Mouse (Mus musculus) forebrain, embryonic 14.5 days (tissue): Measurements from ENCODE around the gene Med20. TPM values are rescaled to one million over a fixed set of nuclear protein-coding genes. Genes with fewer than 3 reads are reported as not detected.
A peak's percentile ranks its signal among the peaks of the same experiment; 100 is the strongest.

Experiments
- ATAC-seq: fragments of 200-750 bp; cut with Nextera tagmentation; 2 replicates; pipeline ENCODE4 v1.8.0; 2017; ENCODE audit warnings: mild to moderate bottlenecking, moderate library complexity
- DNase-seq: peaks from one replicate; pipeline ENCODE4 v3.0.0-alpha.2; 2015; ENCODE audit warnings: low spot score
- H3K27ac ChIP-seq: fragments of 300-500 bp; sonication (generic); 2 replicates; pipeline ENCODE4 v1.5.1; 2014; ENCODE audit warnings: low read depth, mild to moderate bottlenecking, control low read depth, low read length, moderate library complexity
- H3K27me3 ChIP-seq: fragments of 300-500 bp; sonication (generic); replicated peaks from 2 replicates; pipeline ENCODE4 v1.6.1; 2014; ENCODE audit warnings: low read length, control low read depth, mixed read lengths; ENCODE audit not compliant: control insufficient read depth, insufficient read depth
- H3K36me3 ChIP-seq: fragments of 300-500 bp; sonication (generic); 2 replicates; pipeline ENCODE4 v1.6.1; 2014; ENCODE audit warnings: low read length, control low read depth; ENCODE audit not compliant: control insufficient read depth, insufficient read depth
- H3K4me1 ChIP-seq: fragments of 300-500 bp; sonication (generic); 2 replicates; pipeline ENCODE4 v1.6.1; 2014; ENCODE audit warnings: antibody characterized with exemption, low read length, control low read depth; ENCODE audit not compliant: control insufficient read depth, insufficient read depth
- H3K4me2 ChIP-seq: fragments of 300-500 bp; sonication (generic); 2 replicates; pipeline ENCODE4 v1.6.1; 2014; ENCODE audit warnings: mild to moderate bottlenecking, control low read depth, low read length
- H3K4me3 ChIP-seq: fragments of 300-500 bp; sonication (generic); 2 replicates; pipeline ENCODE4 v1.5.1; 2014; ENCODE audit warnings: low read depth, low read length, control low read depth
- H3K9ac ChIP-seq: fragments of 300-500 bp; sonication (generic); 2 replicates; pipeline ENCODE4 v1.6.1; 2014; ENCODE audit warnings: mild to moderate bottlenecking, low read length, control low read depth, moderate library complexity
- H3K9me3 ChIP-seq: fragments of 300-500 bp; sonication (generic); replicated peaks from 2 replicates; pipeline ENCODE4 v1.6.1; 2016; ENCODE audit warnings: low read length, control low read depth, mixed read lengths; ENCODE audit not compliant: control insufficient read depth
- WGBS: fragments of 180-500 bp; shearing (Covaris S2); extraction: QIAGEN DNeasy Blood & Tissue Kit; methylation state at CpG from one replicate; pipeline ENCODE4 v1.1.7; 2014; 5-methylcytosine and 5-hydroxymethylcytosine counted together
- polyA plus RNA-seq: library from polyadenylated mRNA; unstranded; fragments of >200 nt; fragmentation: Nextera tagmentation; extraction: Ambion mirVana; gene quantifications from 2 replicates; pipeline ENCODE4 v1.2.1, GENCODE M21; 2014

Gene Med20
- polyA plus RNA-seq, result 55.4 and 55.5 TPM in 2 replicates

DNA sequence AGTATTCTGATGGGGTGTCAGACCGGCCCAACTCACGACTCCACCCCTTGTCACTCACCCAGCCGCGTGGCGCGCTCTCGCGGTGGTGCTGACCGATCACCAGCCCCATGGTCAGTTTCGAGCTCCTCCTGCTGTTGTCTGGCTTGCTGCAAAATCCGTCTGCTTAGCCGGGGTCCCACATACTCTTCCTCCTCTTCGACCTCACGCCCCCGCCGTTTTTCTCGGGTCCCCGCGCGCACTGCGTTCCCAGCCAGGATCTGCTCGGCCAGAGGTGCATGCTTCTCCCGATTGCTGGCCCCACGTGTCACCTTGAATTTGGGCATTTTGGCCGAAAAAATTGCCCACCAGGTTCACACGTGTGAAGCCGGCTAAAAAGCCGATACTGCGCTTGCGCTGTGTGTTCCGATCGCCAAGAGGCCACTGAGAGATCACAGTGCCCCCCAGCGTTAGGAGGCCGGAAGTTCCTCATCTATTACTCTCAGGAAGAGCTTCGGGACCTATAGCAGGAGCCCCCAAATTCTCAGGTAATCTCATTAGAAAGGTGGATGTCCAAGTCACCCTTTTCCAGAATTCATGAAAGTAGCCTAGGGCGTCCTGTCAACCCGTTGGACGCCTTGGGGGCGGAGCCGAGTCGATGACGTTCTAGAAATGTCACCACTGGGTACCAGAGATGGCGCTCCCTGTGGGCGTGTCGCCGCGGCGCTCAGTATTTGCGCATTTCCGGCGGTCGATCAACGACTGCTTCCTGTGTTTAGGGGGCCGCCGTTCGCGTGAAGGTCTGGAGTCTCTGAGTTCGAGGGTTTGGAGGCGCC, at the start of gene Med20, which contains the start of the genes Bysl and Gm20517:
Med20 (plus strand) TSS at position 734 of the 812 bp plus-strand sequence.
Bysl (minus strand) TSS at position 644 of the 812 bp plus-strand sequence.
Gm20517 (plus strand) TSS at position 741 of the 812 bp plus-strand sequence.
- under 1% methylated on average over 59 of the region's 59 CpGs for WGBS
- DNase-seq (peak; percentile 98), ATAC-seq (peak; percentile 98)
- Histone ChIP-seq H3K4me3 (peak within 1 kb of the TSS; percentile 62), H3K27me3 (no peaks in the 10 kb centered on the region), H3K4me1 (peaks cover 12% of the 10 kb centered on the region), H3K36me3 (peaks cover 37% of the 10 kb centered on the region), H3K4me2 (peak within 1 kb of the TSS; percentile 80), H3K27ac (peak within 1 kb of the TSS; percentile 48; the same call in 1 of the 2 replicates), H3K9ac (peak within 1 kb of the TSS; percentile 73), H3K9me3 (no peaks in the 10 kb centered on the region)

DNA sequence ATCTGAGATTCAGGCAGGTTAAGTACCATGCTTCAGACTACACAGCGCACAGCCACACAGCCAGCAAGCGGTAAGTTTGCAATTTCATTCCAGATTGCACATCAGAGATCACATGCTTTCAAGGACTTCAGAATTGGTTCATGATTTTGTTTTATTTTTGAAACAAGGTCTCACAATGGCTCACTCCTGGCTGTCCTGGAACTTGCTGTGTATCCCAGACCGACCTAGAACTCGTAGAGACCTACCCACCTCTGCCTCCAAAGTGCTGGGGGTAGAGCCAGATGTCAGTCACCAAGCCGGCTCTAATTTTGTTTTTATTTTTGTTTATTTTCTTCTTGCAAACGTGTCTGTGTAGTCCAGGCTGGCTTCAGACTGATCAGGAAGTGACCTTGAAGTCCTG, 48.5 kb upstream of the Med20 start:
- DNase-seq (no peak), ATAC-seq (no peak)
- Histone ChIP-seq H3K36me3 (no peaks in the 10 kb centered on the region), H3K4me1 (no peaks in the 10 kb centered on the region), H3K4me2 (no peak overlapping the region), H3K9me3 (no peaks in the 10 kb centered on the region), H3K4me3 (no peak overlapping the region), H3K27ac (no peak overlapping the region), H3K27me3 (no peaks in the 10 kb centered on the region), H3K9ac (no peak overlapping the region)
- WGBS, result 81% methylated on average over 6 of the region's 6 CpGs

DNA sequence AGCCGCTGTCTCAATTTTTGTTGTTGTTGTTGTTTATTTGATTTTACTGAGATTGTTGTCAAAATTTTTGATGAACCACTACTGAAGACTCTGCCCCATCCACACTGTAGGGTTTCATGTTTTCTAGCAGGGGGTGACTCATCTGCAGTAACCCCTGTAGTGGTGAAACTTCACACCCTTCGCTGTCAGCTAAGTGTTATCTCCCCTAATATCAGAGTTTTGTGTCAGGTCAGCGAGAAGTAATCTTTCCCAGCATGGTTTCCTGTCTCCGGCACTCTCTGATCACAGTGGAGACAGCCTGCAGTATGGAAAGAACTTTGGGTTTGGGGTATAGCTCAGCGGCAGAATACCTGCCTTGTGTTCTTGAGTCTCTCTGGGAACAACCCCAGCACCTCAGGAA, 46.8 kb upstream of the Med20 start:
- no peak for ATAC-seq
- H3K9ac ChIP-seq, result no peak overlapping the region
- 94% methylated on average over 5 of the region's 5 CpGs for WGBS

DNA sequence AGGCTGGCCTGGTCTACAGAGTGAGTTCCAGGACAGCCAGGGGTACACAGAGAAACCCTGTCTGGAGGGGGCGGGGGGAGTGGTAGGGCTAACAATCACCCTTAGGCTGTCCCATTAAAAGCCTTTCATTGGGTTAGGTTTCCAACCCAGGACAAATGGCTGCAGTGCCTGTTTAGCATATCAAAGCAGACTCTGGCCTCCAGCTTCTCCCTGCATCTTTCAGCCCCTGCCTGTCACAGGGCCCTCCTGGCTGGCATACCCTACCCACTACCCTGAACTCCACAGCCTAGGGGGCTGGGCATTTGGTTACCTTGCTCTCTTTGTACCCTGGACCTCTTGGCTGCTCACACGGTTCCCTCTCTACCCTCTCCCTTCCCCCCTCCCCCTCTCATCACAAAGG, 45.2 kb upstream of the Med20 start:
- WGBS, result 11% methylated on average over 2 of the region's 2 CpGs
- no peaks in the 10 kb centered on the region for H3K9me3 ChIP-seq
- no peaks in the 10 kb centered on the region for H3K4me1 ChIP-seq
- no peak overlapping the region for H3K27ac ChIP-seq
- ATAC-seq (peak; percentile 46), DNase-seq (peak; percentile 30)
- no peaks in the 10 kb centered on the region for H3K27me3 ChIP-seq
- no peak overlapping the region for H3K4me3 ChIP-seq
- H3K9ac ChIP-seq, result no peak overlapping the region
- H3K4me2 ChIP-seq, result no peak overlapping the region
- H3K36me3 ChIP-seq, result no peaks in the 10 kb centered on the region

More for the DNA sequence above, 46.8 kb upstream of the Med20 start:
- H3K27ac ChIP-seq, result no peak overlapping the region
- H3K4me3 ChIP-seq, result no peak overlapping the region
- H3K9me3 ChIP-seq, result no peaks in the 10 kb centered on the region
- no peaks in the 10 kb centered on the region for H3K36me3 ChIP-seq
- H3K4me1 ChIP-seq, result no peaks in the 10 kb centered on the region
- no peak overlapping the region for H3K4me2 ChIP-seq
- H3K27me3 ChIP-seq, result no peaks in the 10 kb centered on the region
- no peak for DNase-seq

DNA sequence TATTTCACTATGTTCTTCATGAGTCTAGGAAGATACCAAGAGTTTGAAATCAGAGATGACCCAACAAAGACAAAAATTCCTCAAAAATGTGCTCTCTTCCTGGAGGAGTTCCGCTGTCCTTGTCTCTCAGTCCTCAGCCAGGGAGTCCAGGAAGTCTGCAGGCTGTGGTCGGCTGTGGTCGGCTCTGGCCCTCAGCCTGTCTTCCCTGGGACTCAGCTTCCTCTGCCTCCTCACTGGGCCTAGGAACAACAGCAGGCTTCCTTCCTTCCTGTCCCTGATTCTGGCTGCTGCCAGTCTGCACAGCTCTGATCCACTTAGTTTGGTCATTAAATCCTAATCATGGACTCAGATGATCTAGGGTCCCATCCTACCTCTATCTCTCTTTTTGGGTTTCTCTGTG, 44.1 kb upstream of the Med20 start:
- no peak for ATAC-seq
- DNase-seq, result no peak
- no peak overlapping the region for H3K4me3 ChIP-seq
- H3K4me1 ChIP-seq, result no peaks in the 10 kb centered on the region
- H3K4me2 ChIP-seq, result no peak overlapping the region
- H3K36me3 ChIP-seq, result no peaks in the 10 kb centered on the region
- no peak overlapping the region for H3K9ac ChIP-seq
- H3K27ac ChIP-seq, result no peak overlapping the region
- H3K9me3 ChIP-seq, result no peaks in the 10 kb centered on the region
- 74% methylated on average over 3 of the region's 3 CpGs for WGBS
- H3K27me3 ChIP-seq, result no peaks in the 10 kb centered on the region

DNA sequence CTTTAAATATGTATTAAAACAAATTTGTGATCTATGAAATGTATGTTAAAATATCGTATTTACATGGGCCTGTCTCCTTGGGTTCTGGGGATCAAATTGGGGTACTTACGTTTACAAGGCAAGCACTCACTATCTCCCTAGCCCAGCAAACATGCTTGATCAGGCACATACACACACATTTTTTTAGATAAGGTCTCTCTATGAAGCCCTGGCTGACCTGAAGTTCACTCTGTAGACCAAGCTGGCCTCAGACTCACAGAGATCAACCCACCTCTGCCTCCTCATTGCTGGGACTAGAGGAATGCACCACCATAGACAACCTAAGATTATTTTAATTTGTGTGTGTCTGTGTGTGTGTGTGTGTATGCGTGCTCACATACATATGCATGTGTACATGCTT, 43.0 kb upstream of the Med20 start:
- Histone ChIP-seq H3K9me3 (no peaks in the 10 kb centered on the region), H3K36me3 (no peaks in the 10 kb centered on the region), H3K4me2 (no peak overlapping the region), H3K27me3 (no peaks in the 10 kb centered on the region), H3K4me1 (no peaks in the 10 kb centered on the region), H3K9ac (no peak overlapping the region), H3K4me3 (no peak overlapping the region), H3K27ac (no peak overlapping the region)
- 92% methylated on average over 3 of the region's 3 CpGs for WGBS
- DNase-seq, result no peak
- no peak for ATAC-seq

DNA sequence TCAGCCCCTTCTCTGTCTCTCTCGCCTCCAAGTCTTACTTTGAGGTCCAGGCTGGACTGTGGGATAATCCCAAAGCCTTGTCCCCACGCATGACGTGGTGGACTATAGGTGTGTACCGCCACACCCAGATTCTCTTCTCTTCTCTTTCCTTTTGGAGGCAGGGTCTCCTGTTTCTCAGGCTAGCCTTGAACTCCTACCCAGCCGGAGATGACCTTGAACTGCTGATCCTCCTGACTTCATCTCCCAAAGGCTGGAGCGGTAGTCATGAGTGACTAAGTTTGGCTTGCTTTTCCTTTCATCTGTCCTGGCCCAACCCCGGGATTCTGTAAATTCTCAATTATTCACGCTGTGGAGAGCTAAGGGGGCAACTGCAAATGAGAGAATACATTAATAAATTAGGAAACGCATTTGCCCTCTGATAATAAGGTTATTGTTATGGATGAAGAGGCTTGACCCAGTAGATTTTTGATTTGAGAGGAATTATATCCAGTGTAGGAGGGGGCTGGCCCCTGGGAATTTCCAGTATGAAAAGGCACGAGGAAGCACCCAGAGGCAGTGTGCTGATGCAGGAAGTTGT, 42.3 kb upstream of the Med20 start:
- H3K4me3 ChIP-seq, result no peak overlapping the region
- no peaks in the 10 kb centered on the region for H3K36me3 ChIP-seq
- ATAC-seq (no peak), DNase-seq (no peak)
- H3K9me3 ChIP-seq, result no peaks in the 10 kb centered on the region
- no peaks in the 10 kb centered on the region for H3K27me3 ChIP-seq
- no peak overlapping the region for H3K9ac ChIP-seq
- 64% methylated on average over 10 of the region's 10 CpGs for WGBS
- H3K27ac ChIP-seq, result no peak overlapping the region
- H3K4me1 ChIP-seq, result no peaks in the 10 kb centered on the region
- no peak overlapping the region for H3K4me2 ChIP-seq

DNA sequence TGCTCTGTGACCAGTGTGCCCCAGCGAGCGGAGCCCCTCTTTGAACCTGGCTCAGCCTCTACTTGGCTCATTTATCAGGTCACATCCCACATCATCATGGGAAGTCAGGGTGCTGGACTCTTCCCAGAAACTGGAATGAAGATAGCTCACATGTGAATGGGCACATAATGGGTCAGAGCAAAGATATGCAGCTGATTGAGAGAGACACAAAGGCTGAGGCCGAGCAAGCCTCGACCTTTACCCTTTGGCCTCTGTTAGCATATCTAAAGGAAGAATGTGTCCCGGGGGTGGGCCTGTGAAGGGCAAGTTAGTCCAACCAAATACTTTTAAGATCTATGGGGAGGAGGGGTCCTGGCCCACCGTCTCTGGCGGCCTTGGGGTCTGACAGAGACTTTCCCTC, 39.8 kb upstream of the Med20 start:
- DNase-seq (no peak), ATAC-seq (no peak)
- no peak overlapping the region for H3K4me3 ChIP-seq
- no peaks in the 10 kb centered on the region for H3K27me3 ChIP-seq
- no peak overlapping the region for H3K4me2 ChIP-seq
- H3K9ac ChIP-seq, result no peak overlapping the region
- no peaks in the 10 kb centered on the region for H3K4me1 ChIP-seq
- H3K27ac ChIP-seq, result no peak overlapping the region
- H3K9me3 ChIP-seq, result no peaks in the 10 kb centered on the region
- 33% methylated on average over 7 of the region's 7 CpGs for WGBS
- no peaks in the 10 kb centered on the region for H3K36me3 ChIP-seq

DNA sequence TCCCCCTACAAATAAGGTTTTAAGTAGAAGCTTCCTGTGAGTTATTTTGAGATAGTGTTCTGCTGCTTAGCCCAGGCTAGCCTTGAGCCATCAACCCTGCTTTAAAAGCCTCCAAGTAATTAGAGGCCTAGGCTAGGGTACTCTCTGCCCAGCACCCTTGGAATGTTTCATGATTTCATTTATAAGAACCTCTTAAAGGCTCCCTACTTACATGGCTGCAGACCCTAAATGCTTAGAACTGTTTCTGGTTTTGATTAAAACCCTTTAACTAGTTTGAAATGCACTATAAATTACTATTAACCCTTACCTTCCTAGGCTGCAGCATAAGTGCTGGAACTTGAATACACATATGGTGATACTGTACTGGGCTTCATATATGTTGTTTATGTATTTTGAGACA, 38.9 kb upstream of the Med20 start:
- H3K36me3 ChIP-seq, result no peaks in the 10 kb centered on the region
- DNase-seq (no peak), ATAC-seq (no peak)
- H3K27ac ChIP-seq, result no peak overlapping the region
- H3K9me3 ChIP-seq, result no peaks in the 10 kb centered on the region
- H3K4me3 ChIP-seq, result no peak overlapping the region
- H3K9ac ChIP-seq, result no peak overlapping the region
- no peak overlapping the region for H3K4me2 ChIP-seq
- no peaks in the 10 kb centered on the region for H3K4me1 ChIP-seq
- no peaks in the 10 kb centered on the region for H3K27me3 ChIP-seq
